ENCODE assay signal across 9 mouse cellular contexts in genomic region chr7:34675120-34675790, GRCm38 (mm10). TPM values are rescaled to one million over a fixed set of nuclear protein-coding genes. Genes with fewer than 3 reads are reported as not detected.
A peak's percentile ranks its signal among the peaks of the same experiment; 100 is the strongest.
DNase-seq lines count a peak whose midpoint lies in the region; ATAC-seq and TF ChIP-seq lines count a peak whose summit lies in the region.
"Had no signal": no experiment of that assay in that cellular context is flagged by ENCODE, and none has a peak within 500 bp of the region (broad histone marks: within the 10 kb centered on the region; RNA-seq: fewer than 3 reads in every experiment).

No protein-coding gene starts in this region.

- no peaks in the 10 kb centered on the region for H3K9me3 ChIP-seq in stomach, embryonic 14.5 days (ENCODE audit: control insufficient read depth, low read depth, low read length)
- H3K9me3 ChIP-seq in stomach, postnatal 0 days (ENCODE audit: control insufficient read depth, low read length): no peaks in the 10 kb centered on the region
- no peaks in the 10 kb centered on the region for H3K9me3 ChIP-seq in limb, embryonic 11.5 days (ENCODE audit: control insufficient read depth, low read length)

- H3K4me1 ChIP-seq in stomach, embryonic 14.5 days (ENCODE audit: control insufficient read depth, insufficient read depth, low read length): no peaks in the 10 kb centered on the region
- H3K4me1 ChIP-seq in stomach, postnatal 0 days (replicated peaks; ENCODE audit: control insufficient read depth, insufficient read depth): no peaks in the 10 kb centered on the region
- H3K4me1 ChIP-seq in limb, embryonic 11.5 days (ENCODE audit: control insufficient read depth, insufficient read depth, low read length): no peaks in the 10 kb centered on the region

- H3K36me3 ChIP-seq in stomach, embryonic 14.5 days (ENCODE audit: control insufficient read depth, insufficient read depth, low read length): no peaks in the 10 kb centered on the region
- no peaks in the 10 kb centered on the region for H3K36me3 ChIP-seq in stomach, postnatal 0 days (ENCODE audit: control insufficient read depth, insufficient read depth, low read length)
- H3K36me3 ChIP-seq in limb, embryonic 11.5 days (ENCODE audit: control insufficient read depth, insufficient read depth, low read length): no peaks in the 10 kb centered on the region

- TF ChIP-seq CTCF in stomach, postnatal 0 days (IDR thresholded peaks at IDR 0.05; ENCODE audit: low read depth): no peak

- TF ChIP-seq EP300 in stomach, postnatal 0 days (optimal IDR thresholded peaks at IDR 0.05): no peak

- H3K27ac ChIP-seq in stomach, embryonic 14.5 days (ENCODE audit: low read length): no peak overlapping the region
- no peak overlapping the region for H3K27ac ChIP-seq in stomach, postnatal 0 days (replicated peaks)
- H3K27ac ChIP-seq in limb, embryonic 11.5 days (replicated peaks; ENCODE audit: low read depth, low read length): no peak overlapping the region

- peaks cover 22% of the 10 kb centered on the region for H3K27me3 ChIP-seq in stomach, embryonic 14.5 days (ENCODE audit: control insufficient read depth, insufficient read depth, low read length)
- peaks cover 11% of the 10 kb centered on the region for H3K27me3 ChIP-seq in stomach, postnatal 0 days (ENCODE audit: control insufficient read depth, insufficient read depth, low read length)
- peaks cover 31% of the 10 kb centered on the region for H3K27me3 ChIP-seq in limb, embryonic 11.5 days (ENCODE audit: control insufficient read depth, insufficient read depth, low read length)

- H3K4me2 ChIP-seq in stomach, embryonic 14.5 days (replicated peaks; ENCODE audit: low read depth, low read length): peak overlapping the region; percentile 20; the same call in 1 of the 2 replicates
- no peak overlapping the region for H3K4me2 ChIP-seq in stomach, postnatal 0 days (replicated peaks; ENCODE audit: low read depth)
- H3K4me2 ChIP-seq in limb, embryonic 11.5 days (ENCODE audit: low read depth, severe bottlenecking): peak overlapping the region; percentile 26

- 0 out of 2 replicates have a peak overlapping the region, but pooled peaks have one; percentile 6 for H3K4me3 ChIP-seq in stomach, embryonic 14.5 days (ENCODE audit: low read depth, low read length)
- H3K4me3 ChIP-seq in stomach, postnatal 0 days (ENCODE audit: low read depth, low read length): no peak overlapping the region
- peak overlapping the region; percentile 21 for H3K4me3 ChIP-seq in limb, embryonic 11.5 days (ENCODE audit: low read depth, low read length)
- H3K4me3 ChIP-seq: myocyte had no signal

- WGBS in stomach, embryonic 14.5 days: 18% methylated on average over 42 of the region's 42 CpGs
- WGBS in stomach, postnatal 0 days: 17% methylated on average over 42 of the region's 42 CpGs
- WGBS in limb, embryonic 11.5 days: 16% methylated on average over 42 of the region's 42 CpGs

- no peak for ATAC-seq in stomach, embryonic 14.5 days (ENCODE audit: insufficient number of reproducible peaks, insufficient read depth, low FRiP score, low read depth)
- no peak for ATAC-seq in stomach, postnatal 0 days (ENCODE audit: low FRiP score, low TSS enrichment)
- ATAC-seq in limb, embryonic 11.5 days (ENCODE audit: insufficient number of reproducible peaks, low FRiP score, low TSS enrichment, low read depth): 0 out of 2 replicates have a peak, but pooled peaks have one; percentile 7

- DNase-seq in cerebellum, postnatal 10 days: peak; percentile 52
- DNase-seq in cerebellum, adult 8-10 months: no peak
- no peak for DNase-seq in stomach, postnatal 0 days (ENCODE audit: low spot score)
- DNase-seq in limb, embryonic 11.5 days (ENCODE audit: low spot score): peak; percentile 32
- DNase-seq in testis, postnatal 10 days (ENCODE audit: low spot score): peak; percentile 60
- DNase-seq in right cerebral cortex, adult 2 months (ENCODE audit: low spot score in 2 of 2): no peak
- no peak for DNase-seq in embryo, embryonic 10 days (ENCODE audit: low spot score)

- H3K9ac ChIP-seq in stomach, embryonic 14.5 days (replicated peaks; ENCODE audit: low read depth, low read length): no peak overlapping the region
- H3K9ac ChIP-seq in stomach, postnatal 0 days (ENCODE audit: low read length): no peak overlapping the region
- H3K9ac ChIP-seq in limb, embryonic 11.5 days (ENCODE audit: low read length): no peak overlapping the region

RNA-seq across cellular contexts. Expression of gene Kctd15, which starts 18.7 kb away (rescaled TPM):
- polyA plus RNA-seq in stomach, embryonic 14.5 days (2014; fragmentation: Nextera tagmentation; extraction: Ambion mirVana): 10.6 and 11.3 TPM in 2 replicates
- 17.5 and 17.9 TPM in 2 replicates for polyA plus RNA-seq in stomach, postnatal 0 days (2015; fragmentation: Nextera tagmentation; extraction: Ambion mirVana)
- 23.4 and 28.2 TPM in 2 replicates for polyA plus RNA-seq in limb, embryonic 11.5 days (2014; fragmentation: Nextera tagmentation; extraction: Ambion mirVana)

Comparison
In these comparisons a context has a peak if more than half of its experiments do, and no peak if none do; other contexts are left out.
1. DNase-seq: peak in cerebellum, postnatal 10 days (2 of 2), limb, embryonic 11.5 days (single experiment) and testis, postnatal 10 days (single experiment); none in cerebellum, adult 8-10 months (single experiment), stomach, postnatal 0 days (single experiment), right cerebral cortex, adult 2 months (0 of 2) and embryo, embryonic 10 days (single experiment).